Mouse (Mus musculus) kidney, embryonic 16.5 days (tissue): ENCODE data around the gene Pcgf6. TPM values are rescaled to one million over a fixed set of nuclear protein-coding genes. Genes with fewer than 3 reads are reported as not detected.

Experiments used
- ATAC-seq: fragments of 200-750 bp; cut with Nextera tagmentation; 2 replicates; pipeline ENCODE4 v1.8.0; 2017; ENCODE audit warnings: moderate TSS enrichment; ENCODE audit not compliant: low FRiP score, low TSS enrichment
- H3K27ac ChIP-seq: fragments of 300-500 bp; sonication (generic); 2 replicates; pipeline ENCODE4 v1.5.1; 2014; ENCODE audit warnings: low read length
- H3K27me3 ChIP-seq: fragments of 300-500 bp; sonication (generic); 2 replicates; pipeline ENCODE4 v1.6.1; 2014; ENCODE audit warnings: low read length, control low read depth, mixed read lengths; ENCODE audit not compliant: insufficient read depth
- H3K36me3 ChIP-seq: fragments of 300-500 bp; sonication (generic); 2 replicates; pipeline ENCODE4 v1.6.1; 2014; ENCODE audit warnings: low read length, control low read depth, mixed read lengths; ENCODE audit not compliant: insufficient read depth
- H3K4me1 ChIP-seq: fragments of 300-500 bp; sonication (generic); 2 replicates; pipeline ENCODE4 v1.6.1; 2014; ENCODE audit warnings: low read length, control low read depth, mixed read lengths; ENCODE audit not compliant: insufficient read depth
- H3K4me2 ChIP-seq: fragments of 300-500 bp; sonication (generic); replicated peaks from 2 replicates; pipeline ENCODE4 v1.6.1; 2014; ENCODE audit warnings: low read depth, low read length
- H3K4me3 ChIP-seq: fragments of 300-500 bp; sonication (generic); 2 replicates; pipeline ENCODE4 v1.5.1; 2014; ENCODE audit warnings: mild to moderate bottlenecking, low read length
- H3K9ac ChIP-seq: fragments of 300-500 bp; sonication (generic); replicated peaks from 2 replicates; pipeline ENCODE4 v1.6.1; 2014; ENCODE audit warnings: low read length
- H3K9me3 ChIP-seq: fragments of 300-500 bp; sonication (generic); 2 replicates; pipeline ENCODE4 v1.6.1; 2016; ENCODE audit warnings: low read length, control low read depth
- WGBS: fragments of 180-500 bp; shearing (Covaris S2); extraction: QIAGEN DNeasy Blood & Tissue Kit; methylation state at CpG from one replicate; pipeline ENCODE4 v1.1.7; 2014; 5-methylcytosine and 5-hydroxymethylcytosine counted together
- polyA plus RNA-seq: library from polyadenylated mRNA; unstranded; fragments of >200 nt; fragmentation: Nextera tagmentation; extraction: Ambion mirVana; gene quantifications from 2 replicates; pipeline ENCODE4 v1.2.1, GENCODE M21; 2015

Gene Pcgf6
- polyA plus RNA-seq, 1 experiment from 2014 or later = 20.2 TPM

DNA sequence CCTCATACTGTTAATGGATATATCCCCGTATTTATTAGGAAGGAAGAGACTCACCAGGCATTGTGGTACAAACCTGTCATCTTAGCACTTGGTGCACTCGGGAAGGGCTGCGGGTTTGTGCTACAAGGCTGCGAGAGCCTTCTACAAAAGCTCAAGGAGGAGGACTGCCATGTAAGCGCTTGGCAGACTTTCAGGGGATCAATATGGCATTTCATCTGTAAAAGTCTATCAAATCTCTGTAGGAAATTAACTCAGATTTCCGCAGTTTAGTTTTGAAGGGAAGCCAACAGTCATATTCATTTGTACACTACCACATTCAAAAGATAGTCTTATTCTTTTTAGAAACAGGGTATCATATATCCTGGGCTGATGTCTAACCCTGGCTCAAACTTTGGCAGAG is 18.9 kb downstream of the Pcgf6 start:
- WGBS = 88% methylated on average over 6 of the region's 6 CpGs
- ATAC-seq = no peak
- H3K9ac ChIP-seq = no peak overlapping the region
- no peaks in the 10 kb centered on the region for H3K4me1 ChIP-seq
- H3K27me3 ChIP-seq = no peaks in the 10 kb centered on the region
- no peaks in the 10 kb centered on the region for H3K9me3 ChIP-seq
- H3K36me3 ChIP-seq = peaks cover 8% of the 10 kb centered on the region; the same call in 1 of the 2 replicates
- no peak overlapping the region for H3K4me3 ChIP-seq
- no peak overlapping the region for H3K27ac ChIP-seq
- no peak overlapping the region for H3K4me2 ChIP-seq

GRCm38 (mm10) chr19:47029796-47030195 is 20.9 kb downstream of the Pcgf6 start:
- Histone ChIP-seq H3K36me3 (peaks cover 8% of the 10 kb centered on the region; the same call in 1 of the 2 replicates), H3K9ac (no peak overlapping the region), H3K4me3 (no peak overlapping the region), H3K27me3 (no peaks in the 10 kb centered on the region), H3K27ac (no peak overlapping the region), H3K4me1 (no peaks in the 10 kb centered on the region), H3K4me2 (no peak overlapping the region), H3K9me3 (no peaks in the 10 kb centered on the region)
- ATAC-seq = no peak
- 67% methylated on average over 9 of the region's 9 CpGs for WGBS

DNA sequence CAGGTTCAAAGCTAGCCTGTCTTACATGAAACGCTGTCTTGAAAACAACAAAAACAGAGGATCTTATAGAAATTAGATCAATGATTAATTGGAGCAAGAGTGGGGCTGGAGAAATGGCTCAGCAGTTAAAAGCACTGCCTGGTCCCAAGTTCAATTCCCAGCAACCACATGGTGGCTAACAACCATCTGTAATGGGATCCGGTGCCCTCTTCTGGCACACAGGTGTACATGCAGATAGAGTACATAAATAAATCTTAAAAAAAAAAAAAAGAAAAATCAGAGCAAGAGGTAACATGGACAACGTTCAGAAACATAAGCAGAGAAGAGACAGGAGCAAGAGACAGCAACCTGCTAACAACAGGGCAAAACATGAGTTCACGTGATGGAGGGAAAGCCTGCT is 24.2 kb downstream of the Pcgf6 start:
- 86% methylated on average over 4 of the region's 4 CpGs for WGBS
- H3K4me2 ChIP-seq = no peak overlapping the region
- no peaks in the 10 kb centered on the region for H3K27me3 ChIP-seq
- H3K9ac ChIP-seq = no peak overlapping the region
- H3K27ac ChIP-seq = no peak overlapping the region
- no peaks in the 10 kb centered on the region for H3K36me3 ChIP-seq
- H3K9me3 ChIP-seq = no peaks in the 10 kb centered on the region
- ATAC-seq = no peak
- no peaks in the 10 kb centered on the region for H3K4me1 ChIP-seq
- H3K4me3 ChIP-seq = no peak overlapping the region

- no peaks in the 10 kb centered on the region for H3K27me3 ChIP-seq
- H3K27ac ChIP-seq = no peak overlapping the region
- no peaks in the 10 kb centered on the region for H3K4me1 ChIP-seq
- H3K4me3 ChIP-seq = no peak overlapping the region
- H3K4me2 ChIP-seq = no peak overlapping the region
- no peaks in the 10 kb centered on the region for H3K9me3 ChIP-seq
- no peak for ATAC-seq
- no peak overlapping the region for H3K9ac ChIP-seq
- H3K36me3 ChIP-seq = no peaks in the 10 kb centered on the region
- 73% methylated on average over 10 of the region's 10 CpGs for WGBS
These were observed 25.8 kb downstream of the Pcgf6 start for GRCm38 (mm10) chr19:47024954-47025353.

DNA sequence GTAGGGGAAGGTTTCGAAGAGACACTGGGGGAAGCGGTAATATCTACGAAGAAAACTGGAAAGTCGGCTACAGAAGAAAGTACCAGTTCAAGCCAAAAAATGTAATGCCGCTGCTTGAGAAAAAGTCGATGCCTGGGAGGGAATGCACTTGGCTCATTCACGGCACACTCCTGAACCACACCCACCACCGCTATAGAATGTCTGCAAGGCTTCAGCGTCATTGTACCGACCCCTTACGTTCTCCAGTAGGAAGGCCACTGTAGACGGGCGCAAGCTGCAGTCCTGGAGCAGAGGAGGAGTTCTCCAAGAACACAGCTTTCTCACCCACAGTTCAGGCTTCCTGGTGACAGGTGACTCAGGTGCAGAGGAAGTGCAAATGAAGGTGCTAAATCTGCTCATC is 27.2 kb downstream of the Pcgf6 start:
- no peak overlapping the region for H3K27ac ChIP-seq
- no peak overlapping the region for H3K4me3 ChIP-seq
- no peaks in the 10 kb centered on the region for H3K4me1 ChIP-seq
- no peak for ATAC-seq
- no peak overlapping the region for H3K9ac ChIP-seq
- H3K27me3 ChIP-seq = peaks cover under 1% of the 10 kb centered on the region; the same call in 1 of the 2 replicates
- no peaks in the 10 kb centered on the region for H3K9me3 ChIP-seq
- no peaks in the 10 kb centered on the region for H3K36me3 ChIP-seq
- 87% methylated on average over 13 of the region's 13 CpGs for WGBS
- H3K4me2 ChIP-seq = no peak overlapping the region

GRCm38 (mm10) chr19:47022709-47023108 is 28.0 kb downstream of the Pcgf6 start:
- 69% methylated on average over 4 of the region's 4 CpGs for WGBS
- Histone ChIP-seq H3K27ac (no peak overlapping the region), H3K4me1 (no peaks in the 10 kb centered on the region), H3K4me3 (no peak overlapping the region), H3K9ac (no peak overlapping the region), H3K4me2 (no peak overlapping the region), H3K27me3 (peaks cover 9% of the 10 kb centered on the region; the same call in 1 of the 2 replicates), H3K36me3 (no peaks in the 10 kb centered on the region), H3K9me3 (no peaks in the 10 kb centered on the region)
- no peak for ATAC-seq

DNA sequence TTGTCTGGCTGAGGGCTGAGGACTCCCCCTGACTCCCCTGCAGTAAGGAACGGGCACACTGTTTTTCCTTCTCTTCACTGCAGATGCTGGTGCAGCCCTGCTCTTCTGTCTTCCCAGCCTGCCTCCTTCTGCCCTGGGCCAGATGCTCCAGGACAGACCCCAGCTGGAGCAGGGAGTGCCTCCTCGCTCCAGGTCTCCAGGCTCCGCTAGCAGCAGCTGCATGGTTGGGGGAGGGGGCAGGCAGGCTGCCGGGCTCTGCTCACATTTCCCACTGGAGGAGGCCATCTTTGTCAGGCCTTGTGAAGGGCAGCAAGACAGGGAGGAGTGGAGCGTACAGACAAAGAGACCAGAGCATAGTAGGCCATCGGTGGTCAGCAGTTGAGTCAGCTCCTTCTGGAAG is 31.4 kb downstream of the Pcgf6 start:
- Histone ChIP-seq H3K4me2 (no peak overlapping the region), H3K9ac (no peak overlapping the region), H3K27me3 (peaks cover 37% of the 10 kb centered on the region), H3K27ac (no peak overlapping the region), H3K36me3 (no peaks in the 10 kb centered on the region), H3K4me1 (peaks cover 12% of the 10 kb centered on the region), H3K9me3 (no peaks in the 10 kb centered on the region), H3K4me3 (no peak overlapping the region)
- 21% methylated on average over 6 of the region's 6 CpGs for WGBS
- ATAC-seq = no peak

DNA sequence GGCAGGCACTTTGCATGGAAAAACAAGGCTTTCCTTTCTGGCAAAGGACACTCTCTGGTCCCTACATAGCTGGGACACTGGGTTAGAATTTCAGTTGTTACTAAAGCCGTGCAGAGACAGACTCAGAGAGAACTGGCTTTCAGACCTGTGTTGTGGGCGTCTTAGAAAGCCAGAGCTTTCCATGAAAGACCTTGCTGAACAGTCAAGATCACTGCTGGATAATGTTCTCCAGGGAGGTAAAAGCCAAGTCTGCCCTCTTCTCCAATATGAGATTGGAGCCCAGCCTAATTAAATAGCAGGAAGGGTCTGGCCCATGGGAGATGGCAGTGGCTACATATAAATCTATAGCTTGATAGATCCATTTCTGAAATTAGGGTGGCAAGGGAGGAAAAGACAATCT is 32.4 kb downstream of the Pcgf6 start:
- H3K4me2 ChIP-seq = no peak overlapping the region
- H3K27ac ChIP-seq = no peak overlapping the region
- no peak for ATAC-seq
- peaks cover 47% of the 10 kb centered on the region for H3K27me3 ChIP-seq
- H3K9me3 ChIP-seq = no peaks in the 10 kb centered on the region
- H3K36me3 ChIP-seq = no peaks in the 10 kb centered on the region
- WGBS = 26% methylated on average over 2 of the region's 2 CpGs
- H3K9ac ChIP-seq = no peak overlapping the region
- peaks cover 15% of the 10 kb centered on the region for H3K4me1 ChIP-seq
- H3K4me3 ChIP-seq = no peak overlapping the region

DNA sequence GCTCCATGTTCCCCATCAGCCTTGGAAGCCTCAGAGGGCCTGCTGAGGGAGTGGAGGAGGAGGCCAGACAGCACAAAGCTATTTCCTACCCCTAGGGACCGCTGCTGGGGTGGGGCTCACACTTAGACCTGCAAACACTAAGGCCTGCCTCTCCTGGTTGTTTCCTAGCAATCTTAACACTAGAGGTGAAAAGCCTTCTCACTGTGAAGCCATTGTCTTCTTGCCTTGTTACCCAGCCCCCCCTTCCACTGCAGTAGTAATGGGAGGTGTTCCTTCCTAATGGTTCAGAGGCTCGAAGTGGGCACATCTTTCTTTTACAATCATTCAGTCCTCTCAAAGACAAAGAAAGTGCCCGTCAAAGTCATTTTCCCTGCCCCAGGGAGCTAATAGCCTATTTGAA is 32.9 kb downstream of the Pcgf6 start:
- Histone ChIP-seq H3K27ac (no peak overlapping the region), H3K9me3 (no peaks in the 10 kb centered on the region), H3K4me3 (no peak overlapping the region), H3K27me3 (peaks cover 52% of the 10 kb centered on the region), H3K4me2 (no peak overlapping the region), H3K4me1 (peaks cover 15% of the 10 kb centered on the region), H3K36me3 (no peaks in the 10 kb centered on the region), H3K9ac (no peak overlapping the region)
- 1% methylated on average over 3 of the region's 3 CpGs for WGBS
- ATAC-seq = no peak

DNA sequence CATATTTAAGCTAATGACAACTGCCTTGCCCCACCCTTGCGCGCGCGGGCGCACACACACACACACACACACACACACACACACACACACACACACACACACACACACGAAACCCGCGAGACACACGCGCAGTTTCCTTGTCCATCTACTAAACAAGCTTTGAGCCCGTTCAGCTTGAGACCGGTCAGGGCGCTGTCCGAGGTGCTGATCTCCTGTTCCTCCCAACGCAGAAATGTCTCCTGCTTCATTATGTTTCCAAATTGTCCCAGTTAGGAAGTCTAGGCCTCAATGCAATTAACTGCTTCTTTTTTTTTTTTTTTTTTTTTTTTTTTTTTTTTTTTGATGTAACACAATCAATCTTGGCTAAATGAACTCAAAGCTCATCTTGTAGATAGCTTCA is 34.2 kb downstream of the Pcgf6 start:
- Histone ChIP-seq H3K36me3 (no peaks in the 10 kb centered on the region), H3K27me3 (peaks cover 62% of the 10 kb centered on the region), H3K4me1 (peaks cover 15% of the 10 kb centered on the region), H3K4me3 (no peak overlapping the region), H3K9me3 (no peaks in the 10 kb centered on the region), H3K27ac (no peak overlapping the region), H3K4me2 (no peak overlapping the region), H3K9ac (no peak overlapping the region)
- WGBS = 0% methylated on average over 15 of the region's 15 CpGs
- no peak for ATAC-seq

- Histone ChIP-seq H3K27me3 (peaks cover 62% of the 10 kb centered on the region), H3K9ac (no peak overlapping the region), H3K36me3 (no peaks in the 10 kb centered on the region), H3K27ac (no peak overlapping the region), H3K4me2 (no peak overlapping the region), H3K9me3 (no peaks in the 10 kb centered on the region), H3K4me3 (no peak overlapping the region), H3K4me1 (peaks cover 15% of the 10 kb centered on the region)
- no peak for ATAC-seq
- 5% methylated on average over 9 of the region's 9 CpGs for WGBS
These were observed 34.7 kb downstream of the Pcgf6 start for GRCm38 (mm10) chr19:47015965-47016364.
